Mouse (Mus musculus) mature B cell (primary cell): ENCODE measurements around the gene 3425401B19Rik.

Experiments used
- in situ Hi-C: fragments of 300-500 bp; cut with MboI; formaldehyde crosslinking; loops from 2 replicates; pipeline ENCODE4 v1.14.3; 2019

3425401B19Rik gene

DNA sequence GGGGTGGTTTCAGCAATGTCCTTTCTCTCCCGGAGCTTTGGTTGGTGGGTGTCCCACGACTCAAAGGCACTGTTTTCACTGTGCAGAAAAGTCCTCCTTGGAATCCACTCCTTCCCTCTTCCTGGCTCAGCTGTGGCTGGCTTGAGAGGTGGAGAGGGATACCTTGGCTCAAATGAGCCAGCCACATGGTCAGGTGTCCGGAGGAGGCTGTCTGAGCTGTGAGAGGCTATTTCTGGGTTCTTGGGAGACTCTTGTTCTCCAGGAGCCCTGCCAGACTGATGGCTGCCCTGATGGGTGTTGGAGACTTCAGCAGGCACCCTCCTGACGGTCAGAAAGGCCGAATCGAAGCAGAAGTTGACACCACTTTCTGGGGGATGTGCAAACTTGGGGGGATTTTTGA lies 22.0 kb downstream of the 3425401B19Rik start:
- in situ Hi-C loops = no loop called here

DNA sequence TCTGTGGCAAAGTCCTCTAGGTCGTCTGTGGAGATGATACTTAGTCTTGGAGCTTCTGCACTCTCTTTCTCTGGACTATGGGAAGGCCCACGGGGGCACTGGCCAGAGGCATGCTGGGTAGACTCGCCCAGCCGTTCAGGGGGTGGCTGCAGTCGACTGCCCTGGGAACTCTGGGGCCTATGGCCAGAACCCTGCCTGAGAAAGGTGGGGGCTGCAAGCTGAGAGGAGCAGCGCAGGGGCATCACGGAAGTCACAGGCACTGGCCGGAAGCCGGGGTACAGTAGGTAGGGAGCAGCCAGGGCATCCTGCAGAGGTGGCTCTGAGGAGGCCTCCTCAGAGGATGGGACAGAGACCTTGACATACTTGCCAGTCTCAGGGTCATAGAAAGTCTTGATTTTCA lies 25.3 kb downstream of the 3425401B19Rik start:
- in situ Hi-C loops = no loop called here

DNA sequence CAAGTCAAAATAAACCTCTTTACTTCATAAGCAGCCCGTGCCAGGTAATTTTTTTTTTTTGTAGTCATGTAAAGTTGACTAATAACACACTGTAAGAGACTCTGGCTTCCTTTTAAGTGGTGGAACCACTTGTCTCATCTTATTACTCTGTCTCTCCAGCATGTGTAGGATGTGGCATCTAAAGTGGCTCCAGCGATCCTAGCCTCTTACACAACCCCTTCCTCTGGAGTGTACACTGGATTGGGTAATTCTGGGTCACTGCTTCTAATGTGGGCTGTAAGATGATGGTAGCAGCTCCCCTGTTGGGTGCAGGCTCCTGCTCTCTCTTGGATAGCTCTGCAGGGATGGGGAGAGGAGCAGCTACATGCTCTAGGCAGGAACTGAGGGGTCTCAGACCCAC lies 46.6 kb downstream of the 3425401B19Rik start:
- in situ Hi-C loops = no loop called here

DNA sequence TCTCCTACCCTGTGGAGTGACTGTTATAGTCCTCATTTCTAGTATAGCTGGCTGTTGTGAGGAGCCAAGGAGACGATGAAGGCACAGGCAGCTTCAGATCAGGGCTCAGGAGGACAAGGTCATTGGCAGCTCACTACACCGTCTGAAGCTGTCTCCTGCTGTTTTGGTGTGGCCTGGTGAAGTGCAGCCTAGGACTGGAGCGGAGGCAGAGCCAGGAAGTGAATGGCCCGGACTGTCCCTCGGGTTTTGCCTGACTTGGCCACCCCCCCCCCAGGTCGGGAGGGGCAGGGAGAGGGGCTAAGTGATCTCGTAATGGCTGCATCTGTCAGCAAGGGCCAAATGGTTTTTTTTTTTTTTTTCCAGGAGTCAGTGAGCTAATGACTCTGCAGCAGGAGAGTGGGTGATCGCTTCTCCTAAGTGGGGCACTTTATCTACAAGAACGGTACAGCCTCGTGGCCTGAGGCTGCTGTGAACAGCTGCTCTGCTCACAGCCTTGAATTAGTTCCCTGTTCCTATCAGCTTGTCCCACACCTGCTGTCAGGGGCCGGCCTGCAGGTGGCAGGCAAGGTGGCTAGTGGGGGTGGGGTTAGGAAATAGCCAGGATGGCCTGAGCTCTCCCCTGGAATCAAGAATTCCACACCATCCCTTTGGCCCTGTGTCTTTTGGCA lies 50.9 kb downstream of the 3425401B19Rik start:
- in situ Hi-C loops = no loop called here

DNA sequence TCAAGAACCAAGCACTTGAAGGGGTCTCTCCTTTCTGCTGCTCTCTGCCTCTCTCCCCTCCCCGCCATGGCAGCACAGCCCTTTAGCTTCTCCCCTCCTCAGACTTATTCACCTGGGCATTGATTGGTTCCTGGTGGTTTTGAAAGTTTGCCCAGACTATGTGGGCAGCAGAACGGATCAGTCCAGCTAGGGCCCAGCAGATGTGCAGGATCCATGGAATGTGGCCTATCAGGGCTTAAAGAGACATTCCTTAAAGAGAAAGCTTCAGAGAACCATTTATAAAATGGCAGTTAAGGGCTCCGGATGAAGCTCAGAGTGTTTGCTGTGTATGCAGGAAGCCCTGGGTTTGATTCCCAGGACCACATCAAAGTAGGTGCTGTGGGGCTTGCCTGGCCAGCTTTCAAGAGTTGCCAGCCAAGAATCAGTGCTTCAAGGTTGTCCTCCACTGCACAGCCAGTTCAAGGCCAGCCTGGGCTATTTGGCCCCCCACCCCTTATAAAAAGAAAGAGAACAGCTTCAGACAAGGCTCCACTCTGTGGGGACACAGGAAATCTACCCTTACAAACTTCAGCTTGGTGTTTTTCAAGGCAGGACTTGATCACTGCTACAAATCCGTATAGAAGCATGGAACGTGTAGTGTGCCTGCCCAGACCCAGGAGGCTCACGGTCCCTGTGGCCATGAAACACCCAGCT lies 52.0 kb downstream of the 3425401B19Rik start:
- in situ Hi-C loops = no loop called here

DNA sequence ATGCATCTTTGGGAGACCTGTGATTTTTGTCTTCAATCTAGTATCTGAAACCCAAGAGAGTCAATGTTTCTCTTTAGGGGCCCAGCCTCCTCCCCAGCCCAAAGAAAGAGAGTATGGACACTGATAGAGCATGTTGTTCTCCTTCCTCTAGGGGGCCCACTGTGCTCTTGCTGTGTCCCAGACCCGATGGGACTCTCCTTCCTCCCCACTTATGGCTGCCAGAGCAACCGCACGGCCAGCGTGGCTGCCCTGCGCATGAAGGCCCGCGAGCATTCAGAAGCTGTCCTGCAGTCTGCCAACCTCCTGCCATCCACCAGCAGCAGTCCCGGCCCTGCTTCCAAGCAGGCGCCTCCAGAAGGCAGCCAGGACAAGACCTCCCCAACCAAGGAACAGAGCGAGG lies 56.5 kb downstream of the 3425401B19Rik start:
- in situ Hi-C loops = no loop called here

DNA sequence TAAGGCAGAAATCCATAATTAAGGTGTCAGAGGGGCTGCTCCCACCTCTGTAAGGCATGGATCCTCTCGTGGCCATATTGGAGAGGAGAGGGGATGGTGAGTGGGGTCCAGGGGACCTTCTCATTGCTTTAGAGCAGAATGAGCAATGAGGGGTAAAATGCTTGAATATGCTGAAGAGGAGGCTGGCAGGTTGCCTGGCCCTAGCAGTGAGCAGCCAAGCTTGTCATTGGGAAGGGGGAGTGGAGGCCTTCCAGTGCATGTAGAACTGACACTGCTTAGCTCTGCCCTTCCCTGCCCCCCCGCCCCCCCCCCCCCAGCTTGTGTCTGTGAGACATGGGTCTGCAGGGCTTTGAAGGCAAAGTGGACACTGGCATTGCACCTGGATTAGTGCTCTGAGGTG lies 57.8 kb downstream of the 3425401B19Rik start:
- in situ Hi-C loops = no loop called here

DNA sequence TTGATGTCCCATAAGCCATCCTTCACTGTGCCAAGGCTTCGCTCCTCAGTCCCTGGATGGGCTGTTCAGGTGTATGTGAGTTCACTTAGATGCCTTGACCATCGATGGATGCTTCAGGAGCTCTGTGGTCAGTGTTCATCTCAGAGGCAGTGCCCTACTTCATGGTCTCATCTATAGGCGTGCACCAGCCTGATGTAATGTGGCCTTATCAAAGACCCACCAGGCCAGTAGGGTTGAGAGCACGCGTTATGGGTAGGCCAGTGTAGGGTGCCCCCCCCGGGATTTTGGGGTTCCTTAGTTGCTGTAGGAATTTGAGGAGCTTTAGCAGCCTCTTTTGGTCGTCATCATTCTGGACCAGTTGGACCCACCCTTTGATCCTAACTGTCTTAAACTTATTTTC lies 60.3 kb downstream of the 3425401B19Rik start:
- in situ Hi-C loops = no loop called here

DNA sequence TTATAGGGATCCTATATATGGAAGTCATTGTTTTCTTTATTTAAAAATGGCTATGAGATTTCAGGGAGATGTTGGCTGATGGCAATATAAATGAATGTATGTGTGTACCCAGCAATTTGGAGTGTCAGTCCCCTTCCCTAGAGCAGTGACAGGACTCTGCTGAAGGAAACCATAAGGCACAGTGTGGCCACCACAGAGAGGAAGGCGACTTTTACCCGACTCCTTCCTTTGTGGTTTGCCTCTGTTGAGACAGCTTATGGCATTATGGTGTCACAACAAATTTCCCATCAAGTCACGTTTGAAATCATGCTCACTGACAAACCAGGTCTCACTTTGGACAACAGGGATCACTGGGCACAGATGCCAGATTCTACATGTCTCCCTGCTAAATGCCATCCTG lies 60.8 kb downstream of the 3425401B19Rik start:
- in situ Hi-C loops = no loop called here

DNA sequence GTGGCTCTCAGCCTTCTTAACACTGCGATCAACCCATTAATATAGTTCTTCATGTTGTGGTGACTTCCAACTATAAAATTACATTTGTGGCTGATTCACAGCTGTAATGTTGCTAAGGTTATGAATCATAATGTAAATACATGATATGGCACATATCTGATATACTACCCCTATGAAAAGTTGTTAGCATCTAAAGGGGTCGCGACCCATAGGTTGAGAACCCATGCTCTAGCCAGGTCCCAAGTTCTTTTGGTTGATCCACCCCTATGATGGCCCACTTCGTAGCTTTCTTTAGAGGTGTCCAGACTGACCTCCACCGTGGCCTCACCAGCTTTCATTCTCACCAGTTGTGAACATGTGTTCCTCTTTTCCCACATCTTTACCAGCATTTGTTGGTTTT lies 67.8 kb downstream of the 3425401B19Rik start:
- in situ Hi-C loops = no loop called here

DNA sequence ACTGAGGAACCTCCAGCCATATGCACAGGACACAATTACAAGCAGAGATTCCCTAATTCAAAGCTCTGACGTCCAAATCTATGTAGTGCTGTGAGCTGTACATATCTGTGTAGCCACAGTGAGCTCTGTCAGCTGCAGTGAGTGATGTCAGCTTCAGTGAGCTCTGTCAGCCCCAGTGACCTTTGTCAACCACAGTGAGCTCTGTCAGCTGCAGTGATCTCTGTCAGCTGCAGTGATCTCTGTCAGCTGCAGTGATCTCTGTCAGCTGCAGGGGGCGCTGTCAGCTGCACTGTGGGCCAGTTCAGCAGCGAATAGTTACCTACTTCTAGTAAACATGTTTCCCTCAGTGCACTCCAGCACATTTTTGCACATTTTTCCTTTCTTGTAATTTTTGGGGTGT lies 75.7 kb downstream of the 3425401B19Rik start:
- in situ Hi-C loops = no loop called here
